Mouse (Mus musculus) ES-Bruce4 (cell line): ENCODE results near the gene Mme.

Experiments used
- CTCF ChIP-seq: IDR thresholded peaks from one replicate; pipeline ENCODE4 v1.8.1; 2011; ENCODE audit warnings: low read depth, low read length
- POLR2A ChIP-seq: IDR thresholded peaks from one replicate; pipeline ENCODE4 v1.8.1; 2011; ENCODE audit warnings: low read length; ENCODE audit not compliant: insufficient read depth

GRCm38 (mm10) chr3:63294791-63295190 lies 53.5 kb downstream of the Mme start:
- TF ChIP-seq POLR2A, result no peak
- TF ChIP-seq CTCF, result no peak
